Mouse (Mus musculus) kidney, postnatal 4 days (tissue): ENCODE measurements at regions not wholly inside any gene's neighbourhood (a gene's known extent, or its start where the extent isn't known, plus 50 kb on each side); places are given as distances from the start of the nearest gene placed in this dataset.

Source experiments
- DNase-seq, 2 experiments: peaks; one replicate each; pipeline ENCODE4 v3.0.0; 2021; ENCODE audit warnings: mixed read lengths in 2 of 2

GRCm38 (mm10) chr5:91198620-91199019 is 59.2 kb downstream of the Areg start:
- DNase-seq, result peak; percentile 10 to 24

- DNase-seq, result no peak
Measured at GRCm38 (mm10) chr5:91200448-91200847, 61.0 kb downstream of the Areg start.

GRCm38 (mm10) chr5:91204225-91205005 is 65.0 kb downstream of the Areg start:
- no peak for DNase-seq

GRCm38 (mm10) chr5:91205350-91205880 is 66.0 kb downstream of the Areg start:
- no peak for DNase-seq

GRCm38 (mm10) chr5:91206569-91207490 is 67.4 kb downstream of the Areg start:
- DNase-seq, result no peak

- DNase-seq, result no peak
Measured at GRCm38 (mm10) chr5:91220174-91220573, 80.8 kb downstream of the Areg start.

- DNase-seq, result no peak
Measured at GRCm38 (mm10) chr5:91241656-91242055, 102.3 kb downstream of the Areg start.

GRCm38 (mm10) chr5:91247444-91247843 is 108.0 kb downstream of the Areg start:
- DNase-seq, result no peak

GRCm38 (mm10) chr5:91261895-91262294 is 122.5 kb downstream of the Areg start:
- DNase-seq, result no peak

- DNase-seq, result no peak
Measured at GRCm38 (mm10) chr5:91262526-91262925, 123.1 kb downstream of the Areg start.

- DNase-seq, result no peak
Measured at GRCm38 (mm10) chr5:91270747-91271146, 131.3 kb downstream of the Areg start.

- DNase-seq, result no peak
Measured at GRCm38 (mm10) chr5:91271416-91271815, 131.4 kb downstream of the Btc start.

GRCm38 (mm10) chr5:91274411-91274810 is 128.4 kb downstream of the Btc start:
- no peak for DNase-seq

- DNase-seq, result no peak
Measured at GRCm38 (mm10) chr5:91278466-91278865, 124.3 kb downstream of the Btc start.

- DNase-seq, result no peak
Measured at GRCm38 (mm10) chr5:91279464-91279863, 123.3 kb downstream of the Btc start.

- no peak for DNase-seq
Measured at GRCm38 (mm10) chr5:91282969-91283368, 119.8 kb downstream of the Btc start.

- peak in 1 of 2 experiments; percentile 21 for DNase-seq
Measured at GRCm38 (mm10) chr5:91293073-91293472, 109.7 kb downstream of the Btc start.

GRCm38 (mm10) chr5:91294957-91295356 is 107.8 kb downstream of the Btc start:
- DNase-seq, result no peak

- DNase-seq, result no peak
Measured at GRCm38 (mm10) chr5:91297068-91297467, 105.7 kb downstream of the Btc start.

- no peak for DNase-seq
Measured at GRCm38 (mm10) chr5:91302114-91302513, 100.7 kb downstream of the Btc start.

GRCm38 (mm10) chr5:91302943-91303342 is 99.9 kb downstream of the Btc start:
- no peak for DNase-seq

GRCm38 (mm10) chr5:91303702-91304101 is 99.1 kb downstream of the Btc start:
- DNase-seq, result no peak

GRCm38 (mm10) chr5:91307031-91307430 is 95.8 kb downstream of the Btc start:
- no peak for DNase-seq
